Mouse (Mus musculus): ENCODE data around the gene H2-M5. TPM values are rescaled to one million over a fixed set of nuclear protein-coding genes. Genes with fewer than 3 reads are reported as not detected.
"Not testable (repeated sequence)": the region's sequence is repeated elsewhere in the genome, so short reads cannot be mapped to it uniquely, and the experiment has no call there.

The H2-M5 gene
- polyA plus RNA-seq, 1 experiment = 16.0 TPM

DNA sequence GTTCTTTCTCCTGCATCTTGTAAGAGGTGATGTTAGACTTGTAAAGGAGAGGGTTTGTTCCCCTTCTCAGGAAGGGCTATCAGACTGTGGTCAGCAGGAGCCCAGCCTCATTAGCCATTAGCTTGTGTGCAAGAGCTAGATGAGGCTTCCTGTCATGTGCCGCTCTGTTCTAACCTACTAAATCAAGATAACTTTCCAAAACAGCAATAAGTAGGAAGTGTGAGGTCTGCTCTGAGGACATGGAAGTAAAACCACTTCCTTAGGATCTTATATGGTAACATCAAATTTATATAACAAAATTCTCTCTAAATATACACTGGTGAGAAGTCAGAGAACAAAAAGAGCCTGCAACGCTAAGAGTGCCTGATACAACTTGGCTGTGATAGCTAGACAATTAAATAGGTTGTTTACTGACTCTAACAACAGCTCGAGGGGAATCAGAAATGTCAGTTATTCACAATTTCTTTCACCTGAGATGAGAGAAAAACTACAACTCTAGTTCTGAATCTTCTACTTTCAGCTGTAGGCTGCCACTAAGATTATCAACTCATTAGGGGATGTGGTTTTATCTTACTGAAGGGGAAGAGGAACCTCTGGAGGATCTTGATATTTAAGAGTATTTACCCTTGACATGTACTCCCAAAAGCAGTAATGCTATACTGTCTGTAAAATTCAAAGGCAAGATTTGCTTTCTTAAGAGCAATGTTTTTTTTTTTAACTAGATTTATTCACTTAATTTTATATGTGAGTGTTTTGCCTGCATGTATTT, 3.2 kb upstream of the H2-M5 start:
- TF ChIP-seq CTCF (IDR thresholded peaks at IDR 0.05; ENCODE audit: borderline replicate concordance, extremely low read depth, insufficient read depth, insufficient read length) (no peak), POLR2A (IDR thresholded peaks at IDR 0.05; ENCODE audit: borderline replicate concordance, extremely low read depth, insufficient read depth, insufficient read length, poor library complexity, severe bottlenecking) (no peak)
- no peak for DNase-seq (ENCODE audit: low read depth)

DNA sequence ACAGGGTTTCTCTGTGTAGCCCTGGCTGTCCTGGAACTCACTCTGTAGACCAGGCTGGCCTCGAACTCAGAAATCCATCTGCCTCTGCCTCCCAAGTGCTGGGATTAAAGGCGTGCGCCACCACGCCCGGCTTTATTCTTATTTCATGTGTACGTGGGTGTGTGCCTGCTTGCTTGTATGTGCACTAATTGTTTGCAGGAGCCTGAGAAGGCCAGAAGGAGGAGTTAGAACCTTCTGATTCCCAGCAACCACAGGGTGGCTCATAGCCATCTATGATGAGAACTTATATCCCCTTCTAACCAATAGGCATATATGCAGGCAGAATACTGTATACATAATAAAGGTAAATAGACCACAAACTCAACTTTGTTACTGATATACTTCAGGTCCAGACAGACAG, 1.3 kb upstream of the H2-M5 start:
- not testable (repeated sequence) for DNase-seq (ENCODE audit: low read depth)

DNA sequence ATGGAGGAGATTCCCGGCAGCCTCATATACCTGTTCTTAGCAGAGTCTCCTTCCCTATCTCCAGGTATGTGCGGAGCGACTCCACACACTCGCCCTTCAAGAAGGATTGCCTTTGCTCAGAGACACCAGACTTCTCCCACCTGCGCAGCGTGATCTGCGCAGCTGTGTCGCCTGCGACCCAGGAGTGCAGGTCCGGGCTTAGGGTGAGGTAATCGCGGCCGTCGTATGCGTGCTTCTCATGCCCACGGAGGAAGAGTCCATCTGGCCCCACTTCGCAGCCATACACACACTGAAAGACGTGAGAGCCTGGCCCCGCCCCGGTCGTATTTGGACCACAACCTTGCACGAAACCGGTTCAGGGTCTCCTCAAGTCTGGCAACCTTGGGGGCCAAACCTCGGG, 862 bp downstream of the H2-M5 start:
- no peak for DNase-seq (ENCODE audit: low read depth)
- TF ChIP-seq POLR2A (IDR thresholded peaks at IDR 0.05; ENCODE audit: borderline replicate concordance, extremely low read depth, insufficient read depth, insufficient read length, poor library complexity, severe bottlenecking) = no peak
- no peak for TF ChIP-seq CTCF (IDR thresholded peaks at IDR 0.05; ENCODE audit: borderline replicate concordance, extremely low read depth, insufficient read depth, insufficient read length)

DNA sequence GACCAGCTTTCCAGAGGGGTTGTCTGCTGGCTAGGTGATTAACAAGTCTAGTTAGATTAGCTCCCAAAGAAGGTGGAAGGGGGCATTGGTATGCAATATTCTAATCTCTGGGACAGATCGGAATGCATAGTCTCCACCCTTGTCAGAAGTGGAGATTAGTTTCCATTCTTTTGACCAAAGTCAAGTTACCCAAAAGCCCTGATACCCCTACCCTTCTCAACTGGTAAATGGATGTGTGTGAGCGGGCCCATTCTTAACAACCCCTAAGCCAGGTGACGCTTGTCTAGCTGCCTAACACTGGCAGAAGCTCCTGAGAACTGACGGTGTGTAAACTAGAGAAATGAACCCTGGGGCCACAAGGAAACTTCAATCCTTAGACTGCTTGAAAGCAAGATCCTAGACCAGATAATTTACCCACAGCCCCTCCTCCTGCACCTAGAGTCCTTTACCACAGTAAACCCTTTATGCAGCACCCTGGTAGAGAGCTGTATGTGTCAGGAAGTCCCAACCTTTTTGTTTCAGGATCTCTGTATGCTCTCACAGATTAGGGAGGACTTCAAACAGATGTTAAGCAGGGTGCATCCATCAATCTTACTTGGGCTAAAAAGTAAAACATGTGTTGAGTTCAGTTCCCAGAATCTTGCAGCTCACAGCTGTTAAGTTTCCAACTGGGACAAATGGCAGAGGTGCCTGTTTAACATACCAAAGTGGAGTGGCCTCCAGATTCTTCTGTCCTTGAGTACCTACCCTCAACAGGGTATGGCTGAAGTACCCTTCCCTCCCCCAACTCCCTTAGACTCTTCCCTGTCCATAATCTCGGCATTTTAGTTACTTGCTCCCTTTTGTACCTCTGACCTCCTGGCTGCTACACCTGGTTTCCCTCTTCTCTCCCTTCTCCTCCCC, 6.8 kb downstream of the H2-M5 start:
- DNase-seq (ENCODE audit: low read depth) = no peak
- TF ChIP-seq CTCF (IDR thresholded peaks at IDR 0.05; ENCODE audit: borderline replicate concordance, extremely low read depth, insufficient read depth, insufficient read length) (no peak), POLR2A (IDR thresholded peaks at IDR 0.05; ENCODE audit: borderline replicate concordance, extremely low read depth, insufficient read depth, insufficient read length, poor library complexity, severe bottlenecking) (no peak)

DNA sequence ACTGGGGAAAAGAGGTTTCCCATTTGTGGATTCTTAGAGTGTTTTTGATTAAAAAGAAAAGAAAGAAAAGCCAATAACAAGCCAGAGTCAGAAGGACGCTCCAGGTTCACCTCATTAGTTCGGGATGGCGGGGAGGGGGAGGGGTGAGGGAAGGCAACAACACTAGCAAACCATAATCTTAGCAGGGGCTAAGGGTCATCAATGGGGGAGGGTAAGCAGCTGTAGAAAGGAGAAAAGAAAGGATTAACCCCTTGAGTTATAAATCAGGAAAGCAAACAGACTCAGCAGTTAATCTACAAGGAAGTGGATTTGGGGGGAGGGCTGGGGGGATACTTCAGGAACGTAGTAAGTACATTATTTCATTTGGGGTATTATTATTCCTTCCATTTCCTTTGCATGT, 7.5 kb downstream of the H2-M5 start:
- DNase-seq (ENCODE audit: low read depth) = no peak
- no peak for TF ChIP-seq CTCF (IDR thresholded peaks at IDR 0.05; ENCODE audit: borderline replicate concordance, extremely low read depth, insufficient read depth, insufficient read length)
- TF ChIP-seq POLR2A (IDR thresholded peaks at IDR 0.05; ENCODE audit: borderline replicate concordance, extremely low read depth, insufficient read depth, insufficient read length, poor library complexity, severe bottlenecking) = no peak

DNA sequence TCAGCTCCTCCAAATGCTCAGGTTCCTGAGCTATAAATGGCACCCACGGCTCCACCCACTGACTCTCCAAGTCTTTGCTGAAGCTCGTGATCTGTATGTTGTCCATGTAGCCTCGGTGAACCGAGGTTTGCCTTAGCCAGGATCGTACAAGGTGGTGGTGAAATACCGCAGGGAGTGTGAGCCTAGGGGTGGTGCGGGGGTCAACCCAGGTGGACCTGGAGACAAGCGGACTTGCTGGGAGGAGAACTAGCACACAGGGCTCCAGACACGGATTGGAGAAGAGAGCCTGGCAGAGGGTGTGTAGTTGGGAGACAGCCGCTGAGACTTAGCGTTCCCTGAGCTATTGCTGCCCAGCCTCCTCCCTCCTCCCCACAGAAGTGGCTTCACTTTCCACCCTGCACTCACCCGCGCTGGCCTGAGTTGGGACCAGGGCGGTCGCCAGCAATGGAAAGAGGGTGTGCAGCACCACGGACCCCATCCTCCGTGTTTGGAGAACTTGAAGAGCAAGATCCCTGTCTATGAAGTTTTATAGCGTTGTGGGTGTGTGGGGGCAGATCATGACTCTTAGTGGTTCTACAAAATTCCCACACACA, 8.0 kb downstream of the H2-M5 start, which contains the start of gene 2410137M14Rik:
TSS of gene 2410137M14Rik (minus strand) at position 17 of the 593 bp plus-strand sequence.
- no peak for TF ChIP-seq POLR2A (IDR thresholded peaks at IDR 0.05; ENCODE audit: borderline replicate concordance, extremely low read depth, insufficient read depth, insufficient read length, poor library complexity, severe bottlenecking)
- TF ChIP-seq CTCF (IDR thresholded peaks at IDR 0.05; ENCODE audit: borderline replicate concordance, extremely low read depth, insufficient read depth, insufficient read length) = no peak
- DNase-seq (ENCODE audit: low read depth) = no peak

DNA sequence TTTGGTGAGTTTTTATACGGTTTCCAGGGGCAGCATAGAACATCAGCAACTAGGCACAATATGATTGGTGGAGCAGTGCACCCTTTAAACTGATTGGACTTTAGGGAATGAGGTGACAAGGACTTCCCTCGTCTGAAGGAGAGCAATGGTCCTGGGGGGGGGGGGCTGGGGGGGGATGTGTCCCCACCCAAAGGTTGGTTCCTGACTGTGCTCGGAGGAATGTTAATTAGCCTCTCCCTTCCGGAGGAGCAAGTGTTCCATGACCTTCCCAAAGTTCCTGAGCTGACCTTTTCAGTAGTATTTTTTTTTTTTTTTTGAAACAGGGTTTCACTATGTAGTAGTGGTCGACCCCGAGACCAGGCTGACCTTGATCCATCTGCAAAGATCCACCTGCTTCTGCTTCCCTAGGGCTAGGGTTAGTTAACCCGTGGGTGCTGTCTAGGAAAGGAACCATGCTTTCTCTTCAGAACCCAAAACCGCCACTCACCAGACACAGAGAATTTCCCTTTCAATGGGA, 16.0 kb downstream of the H2-M5 start:
- no peak for DNase-seq (ENCODE audit: low read depth)
- TF ChIP-seq POLR2A (IDR thresholded peaks at IDR 0.05; ENCODE audit: borderline replicate concordance, extremely low read depth, insufficient read depth, insufficient read length, poor library complexity, severe bottlenecking) (no peak), CTCF (IDR thresholded peaks at IDR 0.05; ENCODE audit: borderline replicate concordance, extremely low read depth, insufficient read depth, insufficient read length) (no peak)

DNA sequence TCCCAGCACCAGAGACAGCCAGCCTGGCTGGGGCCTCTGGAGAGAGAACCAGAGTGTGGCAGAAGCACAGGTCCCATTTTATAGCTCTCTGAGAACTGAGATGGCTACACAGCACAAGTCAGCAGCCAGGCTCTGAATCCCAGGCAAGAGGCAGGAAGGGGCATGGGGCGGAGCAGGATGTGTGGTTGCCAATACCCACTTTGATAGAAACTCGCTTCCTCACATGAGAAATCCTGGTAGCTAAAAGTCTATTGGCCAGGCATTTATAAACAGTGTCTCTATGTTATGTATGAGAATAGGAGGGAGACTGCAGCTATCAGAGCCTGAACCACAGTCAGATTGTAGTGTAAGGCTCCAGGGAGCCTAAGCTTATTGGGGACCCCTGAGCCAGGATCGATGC, 16.5 kb downstream of the H2-M5 start:
- DNase-seq (ENCODE audit: low read depth) = no peak
- no peak for TF ChIP-seq POLR2A (IDR thresholded peaks at IDR 0.05; ENCODE audit: borderline replicate concordance, extremely low read depth, insufficient read depth, insufficient read length, poor library complexity, severe bottlenecking)
- no peak for TF ChIP-seq CTCF (IDR thresholded peaks at IDR 0.05; ENCODE audit: borderline replicate concordance, extremely low read depth, insufficient read depth, insufficient read length)

DNA sequence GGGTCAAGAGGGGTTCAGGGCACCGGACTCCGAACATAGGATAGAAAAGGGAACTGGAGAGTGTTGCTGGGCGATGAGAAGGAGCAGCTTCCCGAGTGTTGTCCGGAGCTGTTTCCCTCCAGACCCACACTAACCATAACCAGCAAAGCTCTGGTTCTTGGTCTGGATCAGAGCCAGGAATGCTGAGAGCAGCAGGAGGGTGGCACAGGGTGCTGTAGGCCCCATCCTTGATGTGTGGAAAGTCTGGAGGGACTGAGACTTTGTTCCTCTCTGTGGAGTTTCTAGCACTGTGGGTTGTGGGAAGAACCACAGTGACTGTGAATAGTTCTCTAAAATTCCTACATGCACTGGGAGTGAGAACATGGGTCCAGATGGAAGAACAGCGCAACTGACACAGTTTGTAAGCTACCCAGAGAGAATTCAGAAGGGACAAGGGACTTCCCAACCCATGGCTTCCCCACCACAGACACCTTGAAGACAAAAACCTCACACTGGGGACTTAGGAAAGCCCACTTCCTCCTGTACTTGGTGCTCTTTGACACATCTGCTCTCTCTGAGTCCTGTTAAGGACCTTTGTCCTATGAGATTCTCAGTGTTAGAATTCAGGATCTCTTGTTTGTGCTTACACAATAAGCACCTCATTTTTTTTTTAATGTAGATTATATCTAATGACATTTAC, 18.0 kb downstream of the H2-M5 start:
- no peak for DNase-seq (ENCODE audit: low read depth)
- TF ChIP-seq POLR2A (IDR thresholded peaks at IDR 0.05; ENCODE audit: borderline replicate concordance, extremely low read depth, insufficient read depth, insufficient read length, poor library complexity, severe bottlenecking) (no peak), CTCF (IDR thresholded peaks at IDR 0.05; ENCODE audit: borderline replicate concordance, extremely low read depth, insufficient read depth, insufficient read length) (no peak)

DNA sequence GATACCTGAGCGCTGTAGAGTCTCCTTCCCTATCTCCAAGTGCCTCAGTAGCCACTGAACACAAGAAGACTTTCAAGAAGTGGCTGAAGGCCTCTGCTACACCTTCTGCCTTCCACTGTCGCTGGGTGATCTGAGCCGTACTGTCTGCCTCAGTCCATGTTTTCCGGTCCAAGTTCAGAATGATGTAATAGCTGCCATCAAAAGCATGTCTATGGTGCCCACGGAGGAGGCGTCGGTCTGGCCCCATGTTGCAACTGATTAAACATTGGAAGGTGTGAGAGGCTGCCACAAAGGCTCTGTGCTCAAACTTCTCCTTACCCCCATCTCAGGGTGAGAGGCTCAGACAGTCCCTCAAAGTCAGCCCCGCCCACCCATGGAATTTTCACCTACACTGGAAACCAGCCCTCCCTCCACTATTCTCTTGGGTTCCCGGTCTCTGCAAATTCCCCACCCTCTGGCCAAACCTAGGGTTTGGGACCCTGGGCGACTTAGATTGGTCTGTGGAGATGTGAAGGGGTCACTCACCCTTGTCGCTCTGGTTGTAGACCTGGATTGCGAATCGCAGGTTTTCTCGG, 18.9 kb downstream of the H2-M5 start:
- no peak for DNase-seq (ENCODE audit: low read depth)
- no peak for TF ChIP-seq CTCF (IDR thresholded peaks at IDR 0.05; ENCODE audit: borderline replicate concordance, extremely low read depth, insufficient read depth, insufficient read length)
- TF ChIP-seq POLR2A (IDR thresholded peaks at IDR 0.05; ENCODE audit: borderline replicate concordance, extremely low read depth, insufficient read depth, insufficient read length, poor library complexity, severe bottlenecking) = no peak

Measured in brain, embryonic 14.5 days (tissue).